Mouse (Mus musculus): ENCODE measurements at regions not wholly inside any gene's neighbourhood (a gene's known extent, or its start where the extent isn't known, plus 50 kb on each side); places are given as distances from the start of the nearest gene placed in this dataset.

DNA sequence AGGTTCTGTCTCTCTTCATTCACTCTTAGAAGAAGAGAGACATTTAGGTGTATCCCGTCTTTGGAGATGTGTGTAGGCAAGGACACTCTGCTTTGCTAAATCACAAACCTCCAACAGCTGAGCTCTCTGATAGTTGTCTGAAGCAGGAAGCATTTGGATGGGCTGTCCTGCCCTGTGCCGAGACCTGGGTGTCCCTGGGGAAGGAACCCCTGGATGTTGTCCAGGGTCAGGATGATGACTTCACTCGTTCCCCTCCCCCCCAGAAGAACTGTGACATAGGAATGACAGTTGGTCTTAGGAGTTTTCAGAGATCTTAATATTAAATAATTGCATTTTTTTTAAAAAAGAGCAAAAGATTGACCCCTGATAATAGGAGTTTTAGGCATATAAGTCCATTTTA lies 197.9 kb upstream of the Arid1b start:
- Histone ChIP-seq H3K9me3 (no peaks in the 10 kb centered on the region), H3K4me3 (replicated peaks) (no peak overlapping the region), H3K4me2 (replicated peaks) (no peak overlapping the region), H3K27me3 (no peaks in the 10 kb centered on the region), H3K4me1 (replicated peaks) (no peaks in the 10 kb centered on the region), H3K9ac (replicated peaks) (no peak overlapping the region), H3K27ac (no peak overlapping the region), H3K36me3 (no peaks in the 10 kb centered on the region)
- 81% methylated on average over 3 of the region's 3 CpGs for WGBS
- ATAC-seq = no peak

DNA sequence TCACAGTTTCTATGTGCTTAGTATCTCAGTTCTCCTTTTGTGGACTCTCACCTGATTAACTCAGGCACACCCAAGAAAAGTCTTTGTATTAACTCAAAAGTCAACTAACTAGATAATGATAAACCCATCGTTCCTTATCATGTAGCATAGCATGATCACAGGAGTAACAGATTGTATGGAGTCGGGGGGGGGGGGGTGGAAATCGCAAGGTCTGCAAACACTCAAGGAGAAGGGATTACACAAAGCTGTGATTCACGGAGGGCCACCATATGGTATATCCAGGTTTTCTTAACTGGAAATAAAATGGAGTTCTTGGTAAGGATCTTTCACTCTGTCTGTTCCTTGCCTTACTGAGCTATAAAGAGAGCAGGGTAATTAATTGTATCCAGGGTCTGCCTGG lies 190.1 kb upstream of the Arid1b start:
- no peaks in the 10 kb centered on the region for H3K27me3 ChIP-seq
- H3K9me3 ChIP-seq = no peaks in the 10 kb centered on the region
- no peaks in the 10 kb centered on the region for H3K4me1 ChIP-seq (replicated peaks)
- no peak overlapping the region for H3K27ac ChIP-seq
- no peak overlapping the region for H3K9ac ChIP-seq (replicated peaks)
- 89% methylated on average over 4 of the region's 4 CpGs for WGBS
- no peak overlapping the region for H3K4me2 ChIP-seq (replicated peaks)
- H3K4me3 ChIP-seq (replicated peaks) = no peak overlapping the region
- H3K36me3 ChIP-seq = no peaks in the 10 kb centered on the region
- ATAC-seq = no peak

DNA sequence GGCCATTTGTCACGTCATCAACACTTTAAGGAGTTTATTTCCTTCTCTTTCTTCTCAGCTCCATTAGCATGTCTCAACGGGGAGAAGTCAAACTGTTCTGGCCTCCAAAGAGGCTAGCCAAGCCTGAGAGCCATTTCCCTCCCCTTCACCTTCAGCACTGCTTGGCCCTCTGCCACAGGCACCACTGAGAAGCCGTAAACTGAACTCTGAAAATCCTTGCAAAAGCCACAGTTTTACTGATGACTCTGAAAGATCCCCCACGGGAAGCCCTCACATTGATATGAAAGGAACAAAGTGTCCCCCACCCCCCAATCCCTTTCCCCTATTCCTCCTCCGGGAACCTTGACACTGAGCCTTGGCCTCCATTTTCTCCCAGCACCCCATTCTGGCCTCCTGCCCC lies 188.1 kb upstream of the Arid1b start:
- Histone ChIP-seq H3K36me3 (no peaks in the 10 kb centered on the region), H3K4me3 (replicated peaks) (no peak overlapping the region), H3K9me3 (no peaks in the 10 kb centered on the region), H3K4me1 (replicated peaks) (no peaks in the 10 kb centered on the region), H3K9ac (replicated peaks) (no peak overlapping the region), H3K27me3 (no peaks in the 10 kb centered on the region), H3K27ac (no peak overlapping the region), H3K4me2 (replicated peaks) (no peak overlapping the region)
- WGBS = 68% methylated on average over 5 of the region's 5 CpGs
- ATAC-seq = no peak

DNA sequence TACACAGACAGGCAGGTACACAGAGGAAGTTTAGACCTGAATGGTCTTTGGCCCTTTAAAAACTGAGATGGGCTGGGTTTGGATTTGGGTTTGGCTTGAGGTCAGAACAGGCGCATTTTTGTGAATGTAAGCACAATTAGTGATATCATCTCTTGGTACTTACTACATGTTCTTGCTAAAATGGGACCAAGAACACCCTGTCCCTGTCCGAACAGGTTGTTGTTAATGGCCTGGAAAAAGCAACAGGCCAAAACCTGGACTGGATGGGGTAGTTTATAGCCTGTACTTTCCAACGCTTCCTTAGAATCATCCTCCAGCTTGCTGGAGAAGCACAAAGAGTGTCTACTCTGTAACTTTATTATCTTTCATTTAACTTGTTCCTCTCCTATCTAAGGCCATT lies 185.2 kb upstream of the Arid1b start:
- Histone ChIP-seq H3K9ac (replicated peaks) (no peak overlapping the region), H3K27me3 (no peaks in the 10 kb centered on the region), H3K9me3 (no peaks in the 10 kb centered on the region), H3K27ac (no peak overlapping the region), H3K4me1 (replicated peaks) (no peaks in the 10 kb centered on the region), H3K4me2 (replicated peaks) (no peak overlapping the region), H3K4me3 (replicated peaks) (no peak overlapping the region), H3K36me3 (no peaks in the 10 kb centered on the region)
- no peak for ATAC-seq
- 89% methylated on average over 3 of the region's 3 CpGs for WGBS

DNA sequence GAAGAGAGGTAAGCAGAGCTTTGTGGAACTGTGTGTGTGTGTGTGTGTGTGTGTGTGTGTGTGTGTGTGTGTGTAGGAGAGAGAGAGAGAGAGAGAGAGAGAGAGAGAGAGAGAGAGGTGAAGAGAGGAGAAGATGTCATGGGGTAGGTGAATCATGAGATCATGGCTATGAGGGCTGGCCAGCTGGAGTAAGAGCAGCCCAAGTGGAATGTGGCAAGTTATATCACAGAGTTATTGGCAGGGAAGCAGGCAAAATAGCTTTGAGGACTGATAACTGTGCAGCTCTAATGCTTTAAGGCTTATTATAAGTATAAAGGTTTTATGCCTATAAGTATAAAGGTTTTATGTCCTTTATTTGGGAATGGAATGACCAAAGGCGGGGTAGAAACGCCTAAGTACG lies 180.9 kb upstream of the Arid1b start:
- H3K4me1 ChIP-seq (replicated peaks) = no peaks in the 10 kb centered on the region
- H3K27ac ChIP-seq = no peak overlapping the region
- no peak overlapping the region for H3K9ac ChIP-seq (replicated peaks)
- H3K9me3 ChIP-seq = no peaks in the 10 kb centered on the region
- no peak overlapping the region for H3K4me2 ChIP-seq (replicated peaks)
- ATAC-seq = no peak
- H3K4me3 ChIP-seq (replicated peaks) = no peak overlapping the region
- no peaks in the 10 kb centered on the region for H3K36me3 ChIP-seq
- 89% methylated on average over 3 of the region's 3 CpGs for WGBS
- no peaks in the 10 kb centered on the region for H3K27me3 ChIP-seq

DNA sequence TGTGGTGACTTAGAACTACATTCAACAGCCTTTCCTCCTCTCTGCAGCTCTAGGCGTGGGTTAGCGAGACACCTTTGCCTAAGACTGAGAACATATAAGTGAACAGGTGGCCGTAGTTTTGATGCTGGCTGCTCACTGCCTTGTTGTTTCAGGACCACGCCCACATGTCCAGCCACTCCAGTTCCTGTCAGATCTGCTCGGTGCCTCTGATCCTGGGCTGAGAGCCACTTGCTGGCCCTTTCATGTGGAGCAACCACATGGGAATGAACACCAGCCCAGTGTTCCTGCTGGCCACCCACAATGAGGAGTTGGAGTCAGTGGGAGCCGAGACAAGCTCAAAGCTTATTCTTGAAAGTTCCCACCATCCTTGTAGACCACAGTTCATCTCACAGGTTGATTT lies 180.5 kb upstream of the Arid1b start:
- no peaks in the 10 kb centered on the region for H3K9me3 ChIP-seq
- no peaks in the 10 kb centered on the region for H3K4me1 ChIP-seq (replicated peaks)
- H3K36me3 ChIP-seq = no peaks in the 10 kb centered on the region
- no peak overlapping the region for H3K27ac ChIP-seq
- no peak overlapping the region for H3K4me2 ChIP-seq (replicated peaks)
- WGBS = 85% methylated on average over 6 of the region's 6 CpGs
- H3K27me3 ChIP-seq = no peaks in the 10 kb centered on the region
- ATAC-seq = no peak
- H3K4me3 ChIP-seq (replicated peaks) = no peak overlapping the region
- H3K9ac ChIP-seq (replicated peaks) = no peak overlapping the region

DNA sequence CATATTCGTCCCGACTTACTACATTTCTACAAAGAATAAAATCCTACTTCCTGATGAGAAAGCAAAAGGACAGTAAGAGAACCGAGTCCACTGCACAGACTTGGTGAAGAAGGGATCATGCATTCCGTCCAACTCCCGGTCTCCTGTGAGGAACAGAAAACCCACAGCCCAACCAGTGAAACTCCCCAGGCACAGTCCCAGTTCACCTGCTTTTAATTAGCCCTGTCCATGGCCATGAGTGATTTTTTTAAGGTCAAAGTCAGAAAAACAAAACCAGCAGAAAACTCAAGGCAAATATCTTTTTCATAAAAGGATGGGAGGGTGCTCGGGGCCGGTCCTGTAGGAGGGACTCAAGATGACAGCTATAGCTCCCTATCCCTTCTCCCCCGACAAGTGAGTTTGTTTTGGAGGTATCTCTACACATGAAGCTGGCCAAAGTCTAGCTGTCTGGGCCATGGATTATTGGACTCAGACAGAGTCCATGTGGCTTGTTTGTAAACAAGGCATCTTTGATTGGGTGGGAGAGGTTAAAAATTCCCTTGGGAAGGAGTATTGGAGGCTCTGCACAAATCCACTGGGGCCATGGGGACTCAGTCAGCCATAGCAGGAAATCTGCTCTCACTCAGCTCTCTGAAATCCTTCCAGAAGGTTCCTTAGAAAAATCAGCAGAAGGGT lies 168.8 kb upstream of the Arid1b start:
- ATAC-seq = no peak
- Histone ChIP-seq H3K4me2 (replicated peaks) (no peak overlapping the region), H3K27ac (no peak overlapping the region), H3K9ac (replicated peaks) (no peak overlapping the region), H3K27me3 (no peaks in the 10 kb centered on the region), H3K4me1 (replicated peaks) (no peaks in the 10 kb centered on the region), H3K4me3 (replicated peaks) (no peak overlapping the region), H3K9me3 (no peaks in the 10 kb centered on the region), H3K36me3 (no peaks in the 10 kb centered on the region)
- 87% methylated on average over 8 of the region's 8 CpGs for WGBS

DNA sequence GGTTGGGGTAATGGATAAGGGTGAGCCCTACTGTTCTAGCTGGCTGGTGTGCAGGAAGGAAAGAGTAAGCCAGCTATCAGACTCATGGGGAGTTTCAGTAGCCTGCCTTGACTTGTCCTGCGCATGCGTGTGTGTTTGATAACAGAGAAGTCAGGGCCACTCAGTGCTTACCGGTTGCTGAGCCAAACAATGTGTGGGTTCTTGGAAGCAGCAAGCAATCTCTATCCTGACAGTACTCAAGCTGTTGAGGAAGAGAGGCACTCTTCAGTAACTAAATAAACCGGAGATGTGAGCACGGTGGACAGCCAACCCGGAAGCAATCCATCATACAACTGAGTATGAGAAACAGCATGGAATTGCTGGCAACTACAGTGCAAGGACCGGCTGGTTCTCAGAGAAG lies 160.1 kb upstream of the Arid1b start:
- 91% methylated on average over 7 of the region's 7 CpGs for WGBS
- H3K4me3 ChIP-seq (replicated peaks) = no peak overlapping the region
- H3K9me3 ChIP-seq = 0 out of 2 replicates have a peak, but pooled peaks cover 3% of the 10 kb centered on the region
- H3K27ac ChIP-seq = no peak overlapping the region
- no peaks in the 10 kb centered on the region for H3K36me3 ChIP-seq
- H3K9ac ChIP-seq (replicated peaks) = no peak overlapping the region
- no peak for ATAC-seq
- H3K27me3 ChIP-seq = no peaks in the 10 kb centered on the region
- no peak overlapping the region for H3K4me2 ChIP-seq (replicated peaks)
- no peaks in the 10 kb centered on the region for H3K4me1 ChIP-seq (replicated peaks)

DNA sequence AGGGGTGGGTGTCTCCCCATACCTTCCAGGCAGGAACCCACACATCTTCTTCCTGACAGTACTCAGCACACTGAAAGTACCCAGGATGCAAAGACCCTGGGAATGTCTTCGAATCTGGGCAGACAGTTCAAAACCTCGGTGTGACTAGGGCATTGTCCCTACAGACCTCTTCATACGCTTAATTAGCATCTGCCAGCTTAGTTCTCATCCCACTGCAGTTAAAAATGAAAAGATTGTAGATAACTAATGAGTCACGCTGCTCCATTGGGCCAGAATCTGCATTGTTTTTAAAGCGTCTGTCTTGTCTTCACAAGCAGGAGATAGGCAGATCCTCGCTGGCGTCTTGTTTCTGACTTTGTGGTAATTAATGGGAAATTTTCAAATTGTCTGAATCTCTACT lies 159.6 kb upstream of the Arid1b start:
- H3K27ac ChIP-seq = no peak overlapping the region
- H3K4me1 ChIP-seq (replicated peaks) = no peaks in the 10 kb centered on the region
- no peak overlapping the region for H3K4me2 ChIP-seq (replicated peaks)
- H3K9me3 ChIP-seq = 0 out of 2 replicates have a peak, but pooled peaks cover 3% of the 10 kb centered on the region
- no peak overlapping the region for H3K4me3 ChIP-seq (replicated peaks)
- H3K27me3 ChIP-seq = no peaks in the 10 kb centered on the region
- no peak overlapping the region for H3K9ac ChIP-seq (replicated peaks)
- ATAC-seq = no peak
- H3K36me3 ChIP-seq = no peaks in the 10 kb centered on the region
- 46% methylated on average over 7 of the region's 7 CpGs for WGBS

DNA sequence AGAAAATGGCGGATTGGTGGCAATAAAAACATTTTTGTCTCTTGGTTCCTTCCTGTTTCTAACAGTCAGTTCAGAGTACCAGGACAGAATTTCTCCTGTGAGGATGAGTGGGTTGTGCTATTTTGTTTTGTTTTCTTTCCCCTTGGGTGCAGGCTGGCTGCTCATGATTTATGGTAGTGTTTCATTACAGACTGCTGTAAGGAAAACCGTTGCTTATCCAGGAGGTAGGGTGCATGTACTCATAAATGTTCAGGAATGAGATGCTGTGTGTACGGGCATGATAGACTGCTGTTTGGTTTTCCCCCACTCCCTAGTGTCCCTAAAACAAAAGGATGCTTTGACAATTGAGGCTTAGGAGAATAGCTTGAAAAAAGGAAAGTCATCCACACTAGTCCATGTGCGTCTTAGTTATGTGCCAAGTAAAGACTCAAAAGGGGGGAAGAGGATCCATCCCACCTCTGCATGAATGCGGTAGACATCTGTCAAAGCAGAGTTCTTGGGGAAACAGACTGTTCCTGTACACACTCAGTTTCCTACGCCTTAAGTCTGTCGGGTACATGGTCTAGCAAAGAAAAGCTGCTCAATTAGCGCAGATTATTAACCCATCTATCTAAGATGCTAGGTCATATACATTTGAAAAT lies 158.9 kb upstream of the Arid1b start:
- Histone ChIP-seq H3K4me2 (replicated peaks) (no peak overlapping the region), H3K27ac (no peak overlapping the region), H3K4me1 (replicated peaks) (no peaks in the 10 kb centered on the region), H3K36me3 (no peaks in the 10 kb centered on the region), H3K9ac (replicated peaks) (no peak overlapping the region), H3K27me3 (no peaks in the 10 kb centered on the region), H3K9me3 (0 out of 2 replicates have a peak, but pooled peaks cover 3% of the 10 kb centered on the region), H3K4me3 (replicated peaks) (no peak overlapping the region)
- WGBS = 83% methylated on average over 8 of the region's 8 CpGs
- no peak for ATAC-seq

DNA sequence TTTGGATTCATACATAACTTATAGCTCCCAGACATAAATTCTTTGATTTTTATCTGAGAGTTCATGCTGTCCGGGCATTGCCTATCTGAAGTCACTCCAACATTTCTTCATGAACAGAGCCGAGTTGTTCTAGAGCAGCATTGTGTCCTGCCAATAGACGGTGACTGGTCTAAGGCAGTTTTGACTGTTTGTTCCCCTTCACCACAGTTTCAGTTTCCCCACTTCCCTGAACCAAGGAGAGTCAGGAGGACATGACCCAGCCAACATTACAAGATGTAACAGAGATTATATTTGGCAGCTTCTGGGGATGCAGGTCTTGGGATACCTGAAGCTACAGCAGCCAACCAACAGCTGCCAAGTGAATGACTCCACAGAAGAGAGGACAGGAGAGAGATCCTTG lies 154.0 kb upstream of the Arid1b start:
- Histone ChIP-seq H3K9me3 (no peaks in the 10 kb centered on the region), H3K27me3 (no peaks in the 10 kb centered on the region), H3K9ac (replicated peaks) (no peak overlapping the region), H3K4me1 (replicated peaks) (no peaks in the 10 kb centered on the region), H3K27ac (no peak overlapping the region), H3K36me3 (no peaks in the 10 kb centered on the region), H3K4me3 (replicated peaks) (no peak overlapping the region), H3K4me2 (replicated peaks) (no peak overlapping the region)
- WGBS = 97% methylated on average over 3 of the region's 3 CpGs
- no peak for ATAC-seq

DNA sequence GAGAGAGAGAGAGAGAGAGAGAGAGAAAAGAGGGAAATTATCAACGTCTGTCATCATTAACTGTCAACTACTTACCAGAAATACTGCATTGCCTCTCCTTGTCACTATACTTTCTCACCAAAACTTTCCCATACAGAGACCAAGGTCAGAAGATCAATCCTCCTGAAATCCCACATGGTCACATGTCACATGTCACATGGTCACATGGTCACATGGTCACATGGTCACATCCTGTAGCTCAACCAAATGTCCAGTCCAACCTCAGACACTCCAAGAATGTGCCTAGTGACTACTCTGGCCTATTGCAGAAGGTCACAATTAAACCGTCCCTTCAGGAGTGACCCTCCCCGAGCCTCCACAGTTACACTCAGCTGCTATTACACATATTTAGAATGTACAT lies 135.8 kb upstream of the Arid1b start:
- H3K9ac ChIP-seq (replicated peaks) = no peak overlapping the region
- no peaks in the 10 kb centered on the region for H3K9me3 ChIP-seq
- no peak for ATAC-seq
- H3K36me3 ChIP-seq = no peaks in the 10 kb centered on the region
- no peak overlapping the region for H3K27ac ChIP-seq
- WGBS = 88% methylated on average over 3 of the region's 3 CpGs
- no peaks in the 10 kb centered on the region for H3K27me3 ChIP-seq
- H3K4me1 ChIP-seq (replicated peaks) = no peaks in the 10 kb centered on the region
- no peak overlapping the region for H3K4me2 ChIP-seq (replicated peaks)
- H3K4me3 ChIP-seq (replicated peaks) = no peak overlapping the region

DNA sequence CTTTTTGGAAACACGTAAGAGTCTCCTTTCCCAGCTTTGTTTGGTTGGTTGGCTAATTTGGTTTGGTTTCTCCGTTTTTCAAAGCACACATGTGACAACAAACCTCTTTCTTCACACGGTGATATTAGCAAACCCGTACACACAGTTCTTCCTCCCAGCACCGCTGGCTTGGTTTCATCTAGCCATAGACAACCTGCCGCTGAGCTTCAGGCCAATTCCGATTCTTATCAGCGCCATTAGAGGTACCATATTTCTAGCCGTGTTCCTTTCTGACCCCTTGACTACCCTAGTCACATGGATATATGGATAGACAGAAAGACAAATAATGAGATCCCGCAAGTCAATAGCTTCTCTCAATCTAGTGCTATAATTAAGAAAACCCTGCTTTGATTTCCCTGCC lies 129.2 kb upstream of the Arid1b start:
- no peak overlapping the region; the same call in 1 of the 2 replicates for H3K27ac ChIP-seq
- no peaks in the 10 kb centered on the region for H3K36me3 ChIP-seq
- H3K9ac ChIP-seq (replicated peaks) = no peak overlapping the region
- ATAC-seq = no peak
- WGBS = 81% methylated on average over 10 of the region's 10 CpGs
- H3K9me3 ChIP-seq = no peaks in the 10 kb centered on the region
- peaks cover 17% of the 10 kb centered on the region for H3K4me1 ChIP-seq (replicated peaks)
- H3K4me3 ChIP-seq (replicated peaks) = no peak overlapping the region
- H3K27me3 ChIP-seq = no peaks in the 10 kb centered on the region
- H3K4me2 ChIP-seq (replicated peaks) = no peak overlapping the region

Data from midbrain, embryonic 13.5 days (tissue).